Mouse (Mus musculus) Muller cell, postnatal 12 days (primary cell): ENCODE measurements at regions not wholly inside any gene's neighbourhood (a gene's known extent, or its start where the extent isn't known, plus 50 kb on each side); places are given as distances from the start of the nearest gene placed in this dataset.

ENCODE experiments used
- DNase-seq: peaks from one replicate; pipeline ENCODE4 v3.0.0-alpha.2; 2015; ENCODE audit errors: inconsistent ontology term

GRCm38 (mm10) chr10:54448352-54449043 lies 372.1 kb upstream of the Man1a start:
- no peak for DNase-seq

- DNase-seq, result peak; percentile 60
These were observed 327.0 kb upstream of the Man1a start for GRCm38 (mm10) chr10:54403223-54403926.

GRCm38 (mm10) chr10:54383751-54384150 lies 307.3 kb upstream of the Man1a start:
- no peak for DNase-seq

- no peak for DNase-seq
These were observed 305.1 kb upstream of the Man1a start for GRCm38 (mm10) chr10:54381530-54381929.

GRCm38 (mm10) chr10:54369158-54369557 lies 292.7 kb upstream of the Man1a start:
- no peak for DNase-seq

- DNase-seq, result peak; percentile 31
These were observed 288.9 kb upstream of the Man1a start for GRCm38 (mm10) chr10:54365315-54365714.

- no peak for DNase-seq
These were observed 260.8 kb upstream of the Man1a start for GRCm38 (mm10) chr10:54337234-54337633.
